Mouse (Mus musculus) stomach, postnatal 0 days (tissue): ENCODE measurements at regions not wholly inside any gene's neighbourhood (a gene's known extent, or its start where the extent isn't known, plus 50 kb on each side); places are given as distances from the start of the nearest gene placed in this dataset.

Experiments used
- ATAC-seq: fragments of 200-750 bp; cut with Nextera tagmentation; 2 replicates; pipeline ENCODE4 v1.8.0; 2017; ENCODE audit not compliant: low FRiP score, low TSS enrichment
- DNase-seq: peaks from one replicate; pipeline ENCODE4 v3.0.0-alpha.2; 2016; ENCODE audit warnings: low spot score
- H3K27ac ChIP-seq: fragments of 300-500 bp; sonication (generic); replicated peaks from 2 replicates; pipeline ENCODE4 v1.5.1; 2014; ENCODE audit warnings: mild to moderate bottlenecking, control low read depth
- H3K27me3 ChIP-seq: fragments of 300-500 bp; sonication (generic); 2 replicates; pipeline ENCODE4 v1.6.1; 2014; ENCODE audit warnings: low read length; ENCODE audit not compliant: control insufficient read depth, insufficient read depth
- H3K36me3 ChIP-seq: fragments of 300-500 bp; sonication (generic); 2 replicates; pipeline ENCODE4 v1.6.1; 2014; ENCODE audit warnings: low read length, mixed read lengths; ENCODE audit not compliant: control insufficient read depth, insufficient read depth
- H3K4me1 ChIP-seq: fragments of 300-500 bp; sonication (generic); replicated peaks from 2 replicates; pipeline ENCODE4 v1.6.1; 2014; ENCODE audit warnings: antibody characterized with exemption; ENCODE audit not compliant: control insufficient read depth, insufficient read depth
- H3K4me2 ChIP-seq: fragments of 300-500 bp; sonication (generic); replicated peaks from 2 replicates; pipeline ENCODE4 v1.6.1; 2014; ENCODE audit warnings: low read depth, mild to moderate bottlenecking, control low read depth, moderate library complexity
- H3K4me3 ChIP-seq: fragments of 300-500 bp; sonication (generic); 2 replicates; pipeline ENCODE4 v1.5.1; 2014; ENCODE audit warnings: low read depth, low read length, control low read depth
- H3K9ac ChIP-seq: fragments of 300-500 bp; sonication (generic); 2 replicates; pipeline ENCODE4 v1.6.1; 2014; ENCODE audit warnings: mild to moderate bottlenecking, low read length, control low read depth, mixed read lengths
- H3K9me3 ChIP-seq: fragments of 300-500 bp; sonication (generic); 2 replicates; pipeline ENCODE4 v1.6.1; 2016; ENCODE audit warnings: low read length; ENCODE audit not compliant: control insufficient read depth
- CTCF ChIP-seq: IDR thresholded peaks from 2 replicates; pipeline ENCODE4 v1.5.1; 2016; ENCODE audit warnings: antibody characterized with exemption, low read depth, mild to moderate bottlenecking, moderate library complexity
- EP300 ChIP-seq: optimal IDR thresholded peaks from 2 replicates; pipeline ENCODE3; 2016; ENCODE audit warnings: antibody characterized with exemption
- WGBS: fragments of 180-500 bp; shearing (Covaris S2); extraction: QIAGEN DNeasy Blood & Tissue Kit; methylation state at CpG from one replicate; pipeline ENCODE4 v1.1.7; 2014; 5-methylcytosine and 5-hydroxymethylcytosine counted together

GRCm38 (mm10) chr10:7293203-7293602 is 81.2 kb upstream of the Cnksr3 start:
- Histone ChIP-seq H3K36me3 (no peaks in the 10 kb centered on the region), H3K4me1 (no peaks in the 10 kb centered on the region), H3K4me3 (no peak overlapping the region), H3K9ac (no peak overlapping the region), H3K27ac (no peak overlapping the region), H3K4me2 (no peak overlapping the region), H3K9me3 (no peaks in the 10 kb centered on the region), H3K27me3 (no peaks in the 10 kb centered on the region)
- ATAC-seq, result no peak
- DNase-seq, result no peak
- WGBS, result 74% methylated on average over 5 of the region's 5 CpGs
- TF ChIP-seq CTCF, result no peak
- TF ChIP-seq EP300, result no peak

- Histone ChIP-seq H3K4me1 (no peaks in the 10 kb centered on the region), H3K4me3 (no peak overlapping the region), H3K36me3 (no peaks in the 10 kb centered on the region), H3K9ac (no peak overlapping the region), H3K9me3 (no peaks in the 10 kb centered on the region), H3K27ac (no peak overlapping the region), H3K27me3 (no peaks in the 10 kb centered on the region), H3K4me2 (no peak overlapping the region)
- WGBS, result 55% methylated on average over 10 of the region's 10 CpGs
- ATAC-seq (no peak), DNase-seq (no peak)
- no peak for TF ChIP-seq CTCF
- TF ChIP-seq EP300, result no peak
These were observed 77.9 kb upstream of the Cnksr3 start for GRCm38 (mm10) chr10:7289773-7290411.

GRCm38 (mm10) chr10:7285112-7285905 is 73.3 kb upstream of the Cnksr3 start:
- no peaks in the 10 kb centered on the region for H3K4me1 ChIP-seq
- TF ChIP-seq EP300 (no peak), CTCF (no peak)
- H3K27ac ChIP-seq, result no peak overlapping the region
- ATAC-seq (peak; percentile 40; the same call in 1 of the 2 replicates), DNase-seq (no peak)
- no peak overlapping the region for H3K4me2 ChIP-seq
- H3K4me3 ChIP-seq, result no peak overlapping the region
- no peaks in the 10 kb centered on the region for H3K36me3 ChIP-seq
- no peak overlapping the region for H3K9ac ChIP-seq
- H3K27me3 ChIP-seq, result no peaks in the 10 kb centered on the region
- H3K9me3 ChIP-seq, result no peaks in the 10 kb centered on the region
- WGBS, result 67% methylated on average over 7 of the region's 7 CpGs

- no peak for DNase-seq
- Histone ChIP-seq H3K4me1 (no peaks in the 10 kb centered on the region), H3K4me3 (no peak overlapping the region), H3K36me3 (no peaks in the 10 kb centered on the region), H3K4me2 (no peak overlapping the region), H3K27me3 (no peaks in the 10 kb centered on the region), H3K27ac (no peak overlapping the region), H3K9ac (no peak overlapping the region), H3K9me3 (no peaks in the 10 kb centered on the region)
- no peak for ATAC-seq
- no peak for TF ChIP-seq CTCF
- no peak for TF ChIP-seq EP300
- 93% methylated on average over 2 of the region's 2 CpGs for WGBS
These were observed 68.4 kb upstream of the Cnksr3 start for GRCm38 (mm10) chr10:7280429-7280828.

- Histone ChIP-seq H3K9me3 (no peaks in the 10 kb centered on the region), H3K27me3 (no peaks in the 10 kb centered on the region), H3K4me1 (no peaks in the 10 kb centered on the region), H3K4me3 (no peak overlapping the region), H3K36me3 (no peaks in the 10 kb centered on the region), H3K27ac (peak overlapping the region; percentile 69), H3K9ac (no peak overlapping the region), H3K4me2 (no peak overlapping the region)
- TF ChIP-seq CTCF (no peak), EP300 (no peak)
- 30% methylated on average over 5 of the region's 5 CpGs for WGBS
- no peak; the same call in 1 of the 2 replicates for ATAC-seq
- DNase-seq, result no peak
These were observed 66.8 kb upstream of the Cnksr3 start for GRCm38 (mm10) chr10:7278820-7279219.

GRCm38 (mm10) chr10:7275357-7275756 is 63.3 kb upstream of the Cnksr3 start:
- Histone ChIP-seq H3K9me3 (no peaks in the 10 kb centered on the region), H3K4me2 (no peak overlapping the region), H3K36me3 (no peaks in the 10 kb centered on the region), H3K27ac (no peak overlapping the region), H3K4me1 (no peaks in the 10 kb centered on the region), H3K9ac (no peak overlapping the region), H3K27me3 (no peaks in the 10 kb centered on the region), H3K4me3 (no peak overlapping the region)
- DNase-seq (no peak), ATAC-seq (0 out of 2 replicates have a peak, but pooled peaks have one; percentile 15)
- 57% methylated on average over 6 of the region's 6 CpGs for WGBS
- no peak for TF ChIP-seq EP300
- no peak for TF ChIP-seq CTCF
